Mouse (Mus musculus) kidney, adult 11 months (tissue): ENCODE data around the gene Ppard.

Experiments used
- DNase-seq: peaks from one replicate; pipeline ENCODE4 v3.0.0; 2022

Ppard gene

GRCm38 (mm10) chr17:28347327-28347726 lies 114.8 kb downstream of the Ppard start:
- DNase-seq, result no peak

GRCm38 (mm10) chr17:28348211-28348610 lies 115.7 kb downstream of the Ppard start:
- no peak for DNase-seq

GRCm38 (mm10) chr17:28349264-28349880 lies 116.9 kb downstream of the Ppard start:
- DNase-seq, result no peak

GRCm38 (mm10) chr17:28349901-28350465 lies 117.5 kb downstream of the Ppard start:
- peak; percentile 76 for DNase-seq

DNA sequence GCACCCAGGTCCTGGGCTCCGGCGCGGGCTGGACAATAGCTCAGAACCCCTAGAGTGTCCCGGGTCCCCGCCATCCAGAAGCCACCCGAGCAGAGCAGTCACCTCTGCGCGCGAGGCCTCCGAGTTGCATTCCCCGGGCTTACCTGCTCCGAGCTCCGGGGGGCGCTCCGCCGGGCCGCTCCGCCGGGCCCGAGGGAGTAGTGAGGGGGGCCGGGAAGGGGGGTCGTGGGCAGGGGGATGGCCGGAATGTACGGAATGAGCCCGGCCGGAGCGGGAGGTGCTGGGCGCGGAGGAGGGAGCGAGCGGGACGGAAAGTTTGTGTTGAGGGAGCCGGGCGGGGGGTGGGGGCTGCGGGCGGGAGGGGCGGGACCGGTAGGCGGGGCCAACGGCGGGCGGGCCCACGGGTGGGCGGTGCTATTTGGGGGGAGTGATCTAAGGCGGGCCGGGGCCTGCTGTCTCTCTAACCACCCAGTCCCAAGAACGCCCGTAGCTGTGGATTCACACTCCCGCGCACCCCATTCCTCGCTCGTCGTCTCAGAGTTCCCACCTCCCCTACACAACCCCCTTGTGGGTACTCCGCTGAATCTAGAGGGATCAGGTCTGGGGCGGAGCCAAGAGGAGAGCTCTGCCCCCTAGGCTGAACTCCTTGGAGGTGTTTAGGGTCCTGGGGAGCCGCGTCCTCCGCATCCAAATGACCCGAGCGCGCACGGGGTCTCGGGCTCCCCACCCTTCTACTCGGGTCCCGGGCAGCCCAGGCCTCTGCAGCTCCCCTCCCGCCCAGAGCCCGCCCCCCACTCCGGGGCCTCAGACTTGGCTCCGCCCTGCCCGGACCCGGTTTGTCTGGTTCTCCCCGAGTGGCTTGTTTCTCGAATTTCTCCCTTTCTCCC lies 118.2 kb downstream of the Ppard start, which contains the start of gene Tead3:
Tead3 (minus strand) TSS at position 352 of the 887 bp plus-strand sequence.
- peak; percentile 80 for DNase-seq
